Mouse (Mus musculus): Measurements from ENCODE around the gene Ccng2. TPM values are rescaled to one million over a fixed set of nuclear protein-coding genes. Genes with fewer than 3 reads are reported as not detected.

Gene Ccng2
- polyA plus RNA-seq, 1 experiment from 2014 or later = 123 TPM

DNA sequence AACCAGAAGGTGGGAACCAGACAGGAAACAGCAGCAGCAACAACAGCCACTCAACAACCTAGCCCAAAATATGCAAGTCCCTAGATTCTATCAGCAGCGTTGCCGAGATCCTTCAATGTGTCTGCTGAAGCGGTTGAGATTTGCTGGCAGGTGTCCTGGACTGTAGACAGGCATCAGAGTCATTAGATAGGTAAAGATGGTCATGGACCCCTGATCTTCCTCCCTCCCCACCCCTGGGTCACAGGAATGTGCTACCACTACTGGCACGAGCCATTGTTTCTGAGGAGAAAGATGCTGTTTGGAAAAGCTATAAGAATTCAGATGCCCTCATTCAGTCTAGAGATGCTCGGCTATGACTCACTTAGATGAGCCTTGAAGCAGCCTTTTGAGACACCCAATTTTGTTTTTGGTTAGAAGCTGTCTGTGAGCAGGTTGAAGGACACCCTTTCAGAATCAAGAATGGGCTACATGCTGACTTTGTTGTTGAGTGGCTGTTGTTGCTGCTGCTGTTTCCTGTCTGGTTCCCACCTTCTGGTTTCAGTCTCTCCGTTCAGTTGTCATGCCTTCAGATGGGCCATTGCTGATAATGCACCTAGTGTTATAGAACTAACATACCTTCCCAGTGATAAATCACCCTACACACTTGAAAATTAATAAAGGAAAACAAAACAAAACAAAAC, 3.5 kb upstream of the Ccng2 start:
- DNase-seq (ENCODE audit: low spot score) = peak; percentile 48

DNA sequence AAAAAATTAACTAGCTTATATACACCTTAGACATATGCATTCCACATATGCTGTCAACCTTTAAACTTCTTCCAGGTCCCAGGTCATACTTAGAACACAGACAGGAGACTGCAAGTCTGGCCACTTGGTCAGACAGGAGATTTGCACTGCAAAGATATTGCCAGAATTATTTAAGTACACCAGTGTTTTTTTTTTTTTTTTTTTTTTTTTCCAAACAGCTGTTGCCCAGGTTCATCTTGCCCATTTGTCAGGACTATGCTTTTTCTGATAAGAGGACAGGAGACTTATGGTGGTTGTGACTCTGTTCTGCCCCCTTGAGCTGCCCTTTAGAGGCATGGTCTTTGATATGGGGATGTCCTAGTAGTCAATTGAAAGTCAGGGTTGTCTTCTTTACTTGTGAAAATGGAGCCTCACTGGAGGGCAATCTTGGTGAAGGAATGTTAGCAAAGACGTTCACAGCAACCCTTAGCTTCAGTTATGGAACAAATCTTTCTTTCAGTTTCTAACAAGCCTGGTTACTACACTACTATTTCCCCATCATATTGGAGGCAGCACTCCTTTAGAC, 2.8 kb upstream of the Ccng2 start:
- DNase-seq (ENCODE audit: low spot score) = no peak

DNA sequence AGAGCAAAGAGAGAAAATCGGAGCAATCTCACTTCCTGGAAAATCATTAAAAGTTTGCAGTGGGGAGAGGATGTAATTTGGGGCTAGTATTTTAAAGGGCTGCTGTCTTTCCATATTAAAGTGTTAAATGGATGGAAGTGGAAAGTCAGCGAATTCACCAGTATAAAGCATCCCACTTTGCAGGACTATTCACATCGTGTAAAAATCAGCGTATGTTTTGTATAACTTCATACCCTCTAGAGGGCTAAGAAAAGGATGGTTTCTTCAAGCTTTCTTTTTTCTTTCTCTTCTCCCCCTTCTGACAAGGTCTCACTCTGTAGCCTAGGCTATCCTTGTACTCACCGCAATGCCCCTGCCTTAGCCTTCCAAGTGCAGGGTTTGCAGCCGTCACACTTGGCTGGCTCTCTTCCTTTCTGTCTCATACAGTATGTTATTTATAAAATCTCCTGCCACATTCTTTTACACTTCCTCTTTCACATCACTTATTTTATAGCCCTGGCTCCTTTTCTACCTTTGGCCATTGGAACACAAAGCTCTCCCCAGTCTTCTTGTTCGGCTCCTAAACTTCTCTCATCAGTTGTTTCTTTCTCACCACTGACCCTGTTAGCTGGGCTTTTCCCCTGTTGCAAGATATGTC, 1.8 kb upstream of the Ccng2 start:
- DNase-seq (ENCODE audit: low spot score) = peak; percentile 25

DNA sequence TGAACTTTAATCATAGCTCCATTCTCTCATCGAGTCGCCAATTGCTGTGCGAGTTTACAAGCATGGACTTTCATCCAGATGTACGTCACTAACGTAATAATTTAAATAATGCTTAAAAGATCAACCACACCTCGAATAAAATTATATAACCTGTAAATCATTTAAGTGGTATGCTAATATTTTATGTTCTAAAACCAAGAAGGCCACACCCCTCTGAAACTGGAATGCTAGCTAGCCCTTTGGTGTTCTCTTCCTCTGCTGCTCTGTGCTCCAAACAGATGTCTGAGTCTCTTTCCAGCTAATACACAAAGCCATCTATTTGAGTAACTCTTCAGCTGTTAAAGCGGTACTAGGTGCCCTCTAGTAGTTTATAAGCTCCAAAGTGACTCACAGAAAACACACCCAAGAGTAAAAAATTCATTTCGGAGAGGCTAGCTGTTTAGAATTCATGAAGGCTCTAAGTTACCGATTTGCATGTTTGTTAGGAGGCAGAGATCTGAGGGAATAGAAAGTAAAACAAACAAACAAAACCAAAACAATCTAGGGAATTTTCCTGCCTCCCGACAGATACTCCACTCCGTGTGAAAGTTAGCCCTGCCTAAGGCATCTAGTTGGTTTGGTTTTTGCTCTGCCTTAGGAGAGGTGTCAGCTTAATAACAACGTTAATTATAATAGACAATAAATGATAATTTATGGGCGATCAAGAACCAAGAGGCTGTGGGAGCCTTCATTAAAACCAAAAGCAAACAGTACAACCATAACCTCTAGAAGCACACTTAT, 1.1 kb upstream of the Ccng2 start:
- DNase-seq (ENCODE audit: low spot score) = peak; percentile 27

DNA sequence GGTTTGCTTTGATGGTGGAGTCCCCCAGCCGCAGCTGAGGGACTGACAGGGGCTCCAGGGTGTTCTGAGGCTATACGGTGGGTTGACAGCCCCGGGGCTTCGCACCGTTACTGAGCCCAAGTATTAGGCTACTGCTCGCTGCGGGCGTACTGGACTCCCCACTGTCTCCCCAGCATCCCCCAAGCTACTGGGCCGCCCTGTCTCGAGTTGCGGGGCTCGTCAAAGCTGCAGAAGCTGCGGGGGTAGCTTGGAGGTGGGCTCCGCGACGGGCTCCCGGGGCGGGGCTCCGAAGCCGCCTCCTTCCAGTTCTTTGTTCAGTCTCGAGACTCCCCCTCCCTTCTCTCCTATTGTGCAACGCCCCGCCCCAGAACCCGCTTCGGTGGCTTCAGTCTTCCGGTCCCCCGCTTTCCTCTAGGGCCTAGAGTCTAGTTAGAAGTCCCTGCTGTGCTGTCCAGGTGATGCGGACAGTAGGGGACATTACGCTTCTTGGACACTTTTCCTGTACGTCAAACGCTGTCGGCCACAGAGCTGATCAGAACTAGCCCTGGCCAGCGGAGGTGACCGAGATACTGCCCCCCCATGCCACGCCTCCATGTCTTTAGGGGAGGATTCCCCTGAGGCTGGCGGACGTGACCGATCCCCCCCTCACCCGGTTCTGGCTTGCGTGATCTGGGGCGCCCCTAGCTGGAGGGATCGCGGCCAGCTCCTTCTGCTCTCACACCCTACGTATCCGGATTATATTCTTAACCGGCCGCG, 972 bp downstream of the Ccng2 start:
- peak; percentile 94 for DNase-seq (ENCODE audit: low spot score)

DNA sequence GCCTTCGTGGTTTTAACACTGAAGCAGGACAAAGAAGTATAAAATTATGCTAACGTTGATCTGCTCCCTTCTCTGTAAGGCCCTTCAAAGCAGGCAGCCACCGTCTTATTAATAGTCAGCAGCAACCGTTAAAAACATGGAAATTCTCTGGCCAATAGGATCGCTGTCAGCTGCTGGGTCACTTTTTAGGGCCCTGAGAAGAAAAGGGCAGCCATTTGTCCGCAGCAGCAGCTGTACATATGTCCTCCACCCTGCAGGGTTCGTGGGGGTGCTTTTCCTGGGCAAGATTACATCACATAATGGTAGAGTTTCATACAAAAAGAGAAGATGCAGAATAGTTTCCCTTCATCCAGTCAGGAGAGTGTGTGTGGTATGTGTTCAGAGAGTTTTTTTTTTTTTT, 3.0 kb downstream of the Ccng2 start:
- DNase-seq (ENCODE audit: low spot score) = no peak

DNA sequence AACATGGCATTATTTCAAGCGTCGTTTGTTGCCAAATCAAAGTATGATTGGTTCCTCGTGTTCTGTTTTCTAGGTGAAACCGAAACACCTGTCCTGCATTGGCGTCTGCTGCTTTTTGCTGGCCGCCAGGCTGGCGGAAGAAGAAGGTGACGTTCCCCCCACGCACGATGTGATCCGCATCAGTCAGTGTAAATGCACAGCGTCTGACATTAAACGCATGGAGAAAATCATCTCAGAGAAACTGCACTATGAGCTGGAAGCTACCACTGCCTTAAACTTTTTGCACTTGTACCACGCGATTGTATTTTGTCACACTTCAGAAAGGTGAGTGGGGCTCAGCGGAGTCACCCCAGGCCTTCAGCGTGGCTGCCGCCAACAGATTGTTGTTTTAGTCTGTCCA, 3.7 kb downstream of the Ccng2 start:
- no peak for DNase-seq (ENCODE audit: low spot score)

DNA sequence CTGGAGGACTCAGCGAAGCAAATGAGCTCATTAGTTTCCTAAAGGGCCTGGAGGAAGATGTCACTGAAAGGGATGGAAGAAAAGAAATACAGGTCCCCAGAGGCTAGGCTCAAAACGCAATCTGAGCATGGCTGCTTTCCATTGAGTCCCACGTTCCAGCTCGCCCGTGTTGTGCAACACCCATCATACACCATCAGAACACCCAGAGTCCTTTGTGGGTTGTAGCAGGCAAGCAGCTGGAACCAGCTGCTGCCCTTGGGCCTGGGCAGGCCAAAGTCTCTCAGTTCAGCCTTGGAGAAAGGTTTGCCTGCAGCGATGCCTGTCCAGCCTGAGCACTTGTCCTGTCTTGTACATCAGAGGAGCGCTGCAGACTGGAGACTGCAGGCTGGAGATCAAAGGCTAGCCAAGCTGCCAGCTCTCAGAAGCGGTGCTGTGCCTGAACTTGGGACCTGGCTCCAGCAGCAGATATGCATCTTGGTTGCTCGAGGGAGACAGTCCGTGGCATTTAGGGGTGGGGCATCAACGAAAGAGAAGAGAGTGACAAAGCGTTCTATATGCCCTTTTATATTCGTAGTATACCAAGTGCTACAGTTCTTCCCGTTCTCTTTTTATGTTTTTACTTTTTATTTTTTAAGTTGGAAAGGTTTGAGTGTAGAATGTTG, 15.5 kb downstream of the Ccng2 start:
- DNase-seq (ENCODE audit: low spot score) = no peak

DNA sequence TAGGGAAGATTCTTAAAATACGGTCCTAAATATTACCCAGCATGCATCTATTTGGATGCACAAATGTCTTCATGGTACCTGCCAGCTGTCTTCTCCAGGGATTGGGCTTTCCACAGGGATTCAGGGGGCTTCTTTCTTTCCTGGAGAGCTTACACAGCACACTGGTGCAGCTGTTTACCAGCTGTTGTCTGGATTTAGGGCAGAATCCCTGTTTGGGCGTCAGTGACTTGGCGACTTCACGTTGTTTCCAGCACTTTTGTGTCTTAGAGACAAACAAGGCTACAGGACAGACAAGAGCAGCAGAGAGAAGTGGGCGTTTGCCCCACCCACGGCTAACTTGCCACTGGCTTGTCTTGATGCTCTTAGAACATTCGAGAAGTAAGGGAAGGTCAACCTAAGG, 16.1 kb downstream of the Ccng2 start:
- no peak for DNase-seq (ENCODE audit: low spot score)

DNA sequence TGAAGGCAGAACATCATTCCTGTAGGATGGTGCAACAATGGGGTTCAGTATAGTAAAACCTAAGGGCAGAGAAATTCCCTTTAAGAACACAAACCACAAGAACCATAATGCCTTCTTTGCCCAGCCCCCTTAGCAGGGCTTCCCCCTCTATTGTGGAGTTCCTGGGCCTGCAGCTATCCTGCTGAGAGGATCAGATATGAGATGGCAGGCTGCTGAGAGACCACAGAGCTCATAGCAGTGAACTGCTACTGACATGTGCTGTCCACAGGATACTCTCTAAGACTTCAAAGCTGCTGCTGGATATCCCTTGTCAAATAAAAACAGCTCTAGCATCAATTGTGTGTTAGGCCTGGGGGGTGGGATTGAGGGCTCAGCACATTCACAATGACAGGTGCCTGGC, 21.5 kb downstream of the Ccng2 start:
- DNase-seq (ENCODE audit: low spot score) = no peak

DNA sequence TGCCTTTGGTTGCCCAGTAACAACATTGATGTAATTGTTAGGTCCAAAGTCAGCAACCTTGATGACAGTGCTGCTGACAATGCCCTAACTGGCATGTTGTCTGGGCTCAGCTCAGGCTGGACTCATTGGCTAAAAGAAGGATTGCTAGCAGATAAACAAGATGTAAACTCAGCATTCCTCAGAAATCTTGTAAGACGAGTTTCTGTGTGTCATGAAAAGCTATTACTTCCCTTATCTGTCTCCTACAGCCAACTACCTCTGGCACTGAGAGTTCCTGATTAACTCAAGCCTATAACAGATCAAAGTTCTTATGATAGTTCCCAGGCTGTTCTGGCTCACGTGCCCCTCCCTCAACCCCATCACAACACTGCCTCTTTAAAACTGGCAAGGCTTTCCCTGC, 23.2 kb downstream of the Ccng2 start:
- no peak for DNase-seq (ENCODE audit: low spot score)

DNA sequence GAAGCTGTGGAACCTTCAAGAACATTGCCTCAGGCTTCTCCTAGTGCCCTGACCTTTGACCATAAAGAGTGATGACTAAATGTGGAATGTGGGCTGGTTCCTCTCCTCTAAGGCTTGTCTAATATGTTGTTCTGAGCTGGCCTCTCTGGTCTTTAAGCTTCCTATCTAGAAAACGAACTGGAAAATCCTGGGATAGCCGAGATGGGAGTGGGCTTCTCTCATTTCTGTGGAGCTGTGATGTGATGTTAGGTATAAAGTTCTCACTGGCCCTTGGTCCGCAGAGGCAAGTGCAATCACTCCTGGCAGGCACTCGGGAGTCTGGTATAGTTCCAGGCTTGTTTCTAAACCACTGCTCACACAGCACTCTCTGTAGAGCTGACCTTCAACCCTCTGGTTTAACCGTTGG, 29.3 kb downstream of the Ccng2 start:
- no peak for DNase-seq (ENCODE audit: low spot score)

DNA sequence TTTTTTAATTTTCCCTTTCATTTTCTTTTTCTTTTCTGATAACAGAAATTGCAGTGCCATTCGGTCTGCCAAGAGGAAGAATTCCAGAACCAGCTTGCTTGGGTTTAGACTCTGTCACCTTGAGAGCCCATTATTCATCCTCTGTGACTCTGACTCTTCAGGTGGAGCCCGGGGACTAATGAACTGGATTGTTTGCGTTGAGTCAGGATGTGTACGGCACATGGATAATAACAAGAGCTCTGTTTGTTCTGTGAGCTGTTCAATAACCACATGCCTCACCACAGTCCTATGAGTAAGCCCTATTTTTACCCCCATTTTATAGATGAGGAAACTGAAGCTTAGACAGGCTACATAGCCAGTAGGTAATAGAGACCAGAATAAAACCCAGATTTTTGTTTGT, 29.7 kb downstream of the Ccng2 start:
- no peak for DNase-seq (ENCODE audit: low spot score)

DNA sequence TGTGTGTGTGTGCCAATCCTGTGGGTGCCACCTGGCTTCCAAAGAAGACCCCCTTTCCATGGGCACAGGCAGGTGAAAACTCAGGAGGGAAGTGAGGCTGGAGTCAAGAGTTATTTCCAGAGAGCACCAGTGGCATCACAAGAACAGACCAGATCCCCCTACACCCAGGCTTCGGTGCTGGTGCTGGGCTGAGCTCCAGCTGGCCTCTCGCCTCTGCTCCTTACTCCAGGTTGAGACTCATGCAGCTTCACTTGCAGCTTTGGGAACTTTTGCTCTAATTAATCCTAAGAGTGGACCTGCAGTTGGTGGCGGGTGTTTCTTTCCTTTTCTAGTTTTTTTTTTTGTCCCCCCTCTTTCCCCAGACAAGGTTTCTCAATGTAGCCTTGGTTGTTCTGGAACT, 30.3 kb downstream of the Ccng2 start:
- no peak for DNase-seq (ENCODE audit: low spot score)

DNA sequence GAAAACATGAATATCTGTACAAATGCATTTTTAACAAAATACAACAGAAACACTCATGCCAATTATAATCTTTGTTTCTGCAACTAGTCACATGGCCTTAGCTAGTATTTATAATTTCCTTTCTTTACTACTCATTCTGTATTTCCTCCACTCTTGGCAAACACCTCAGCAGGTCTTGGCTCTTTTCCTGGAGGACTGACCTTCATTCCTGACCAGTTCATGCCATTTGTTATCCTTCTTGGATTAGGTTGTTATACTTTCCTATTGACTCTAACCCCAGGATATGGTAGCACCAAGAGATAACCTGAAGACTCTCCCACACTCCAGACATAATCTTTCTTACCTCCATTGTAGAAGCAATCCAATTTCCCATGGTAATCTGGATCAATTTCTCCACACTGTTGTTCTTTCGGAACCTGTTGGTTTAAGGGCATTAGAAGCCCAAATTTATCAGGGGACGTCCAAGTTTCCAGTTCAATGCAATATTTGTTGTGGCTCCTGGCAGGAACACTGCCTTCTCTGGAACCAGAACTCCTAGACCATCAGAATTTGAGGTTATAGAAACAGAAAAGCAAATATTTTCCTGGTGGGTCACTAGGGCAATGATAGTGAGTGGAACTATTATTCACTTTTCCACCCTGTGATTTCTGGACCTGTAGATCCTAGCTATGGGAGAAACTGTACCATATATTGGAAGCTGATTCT, 38.2 kb downstream of the Ccng2 start:
- DNase-seq (ENCODE audit: low spot score) = no peak

DNA sequence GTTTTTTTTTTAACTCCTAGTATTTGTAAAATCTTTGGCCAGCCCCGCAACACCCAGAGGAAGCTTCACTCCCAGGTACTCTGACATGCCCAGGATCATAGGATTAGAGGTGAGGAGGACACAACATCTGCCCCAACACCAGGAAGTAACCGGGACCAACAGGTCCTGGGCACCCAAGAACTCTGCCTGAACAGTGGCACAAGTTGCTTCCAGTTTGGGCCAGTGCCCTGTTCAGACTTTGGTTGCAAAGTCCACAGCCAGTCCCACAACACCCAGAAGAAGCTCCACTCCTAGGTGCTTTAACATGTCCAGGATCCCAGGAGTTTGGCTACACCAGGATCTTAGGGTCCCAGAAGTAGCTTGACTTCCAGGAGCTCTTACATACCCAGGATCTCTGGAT, 41.9 kb downstream of the Ccng2 start:
- DNase-seq (ENCODE audit: low spot score) = no peak

DNA sequence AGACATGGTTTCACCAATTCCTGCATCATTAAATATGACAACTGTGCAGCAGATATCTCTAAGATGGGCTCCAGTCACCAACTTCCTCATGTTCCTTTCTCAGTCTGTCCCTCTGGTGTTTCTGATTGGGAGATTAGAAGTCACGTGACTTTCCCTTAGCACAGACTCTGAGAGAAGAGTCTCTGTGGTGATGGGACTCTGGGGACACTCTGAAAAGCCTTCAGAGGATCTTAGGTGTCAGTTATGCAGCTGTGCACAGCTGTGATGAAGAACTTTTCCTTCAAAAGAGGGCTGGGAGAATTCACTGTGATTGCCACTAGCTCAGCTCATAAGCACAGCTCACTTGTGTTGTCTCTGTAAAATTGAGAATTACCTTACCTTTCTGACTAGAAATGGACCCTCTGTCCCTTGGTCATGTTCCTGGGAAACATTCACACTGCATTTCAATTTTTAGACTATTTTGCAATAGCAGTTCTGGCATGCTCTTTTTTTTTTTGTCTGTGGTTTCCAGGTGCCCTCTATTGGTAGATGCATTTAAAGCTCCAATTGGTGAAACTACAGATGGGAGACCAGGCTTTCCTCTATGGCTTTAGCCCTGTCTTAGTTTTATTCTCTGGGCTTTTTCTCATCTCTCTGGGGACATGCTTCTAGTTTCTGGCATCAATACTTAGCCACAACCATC, 56.4 kb downstream of the Ccng2 start:
- peak; percentile 22 for DNase-seq (ENCODE audit: low spot score)

All from thymus, postnatal 0 days (tissue).